Mouse (Mus musculus) adrenal gland, postnatal 14 days (tissue): ENCODE measurements around the gene Stard10. TPM values are rescaled to one million over a fixed set of nuclear protein-coding genes. Genes with fewer than 3 reads are reported as not detected.

Source experiments
- total RNA-seq: library from RNA; stranded (reverse); gene quantifications from 2 replicates; pipeline ENCODE4 v1.2.3, GENCODE M21; 2021

Gene Stard10
- total RNA-seq, 1 experiment from 2014 or later: 77.9 TPM

Other genes starting within 250 kb of the Stard10 start
- gene Fchsd2, start 224.2 kb upstream of the Stard10 start, total RNA-seq: 21.6 and 31.8 TPM in 2 replicates
- gene Atg16l2, start 14.8 kb upstream of the Stard10 start, total RNA-seq: 16.6 and 21.5 TPM in 2 replicates
- 39.7 and 55.7 TPM in 2 replicates for gene Arap1, start 31.0 kb downstream of the Stard10 start, total RNA-seq
- gene Gm45837, start 93.8 kb downstream of the Stard10 start, total RNA-seq: not detected in 2 replicates
- 132 and 141 TPM in 2 replicates for gene Pde2a, start 104.6 kb downstream of the Stard10 start, total RNA-seq